Mouse (Mus musculus): ENCODE results near the gene Pycr1.
A peak's percentile ranks its signal among the peaks of the same experiment; 100 is the strongest.

Pycr1 gene

GRCm38 (mm10) chr11:120600716-120601115, 42.9 kb downstream of the Pycr1 start:
- no peak for DNase-seq

- no peak for DNase-seq
Observed at GRCm38 (mm10) chr11:120598990-120599549, 44.5 kb downstream of the Pycr1 start.

GRCm38 (mm10) chr11:120598283-120598989, 45.1 kb downstream of the Pycr1 start, which contains the start of the genes Alyref and Anapc11:
TSS of gene Alyref (minus strand) at chr11:120598365.
TSS of gene Anapc11 (plus strand) at chr11:120598421.
- DNase-seq: peak; percentile 94

GRCm38 (mm10) chr11:120597240-120598235, 46.0 kb downstream of the Pycr1 start:
- no peak for DNase-seq

- no peak for DNase-seq
Observed at GRCm38 (mm10) chr11:120588531-120588930, 55.0 kb downstream of the Pycr1 start.
